Mouse (Mus musculus) stomach, embryonic 16.5 days (tissue): ENCODE results near the gene Hist1h2ae. TPM values are rescaled to one million over a fixed set of nuclear protein-coding genes. Genes with fewer than 3 reads are reported as not detected.
A peak's percentile ranks its signal among the peaks of the same experiment; 100 is the strongest.
"Not testable (repeated sequence)": the region's sequence is repeated elsewhere in the genome, so short reads cannot be mapped to it uniquely, and the experiment has no call there.

Experiments
- ATAC-seq: fragments of 200-750 bp; cut with Nextera tagmentation; 2 replicates; pipeline ENCODE4 v1.8.0; 2017; ENCODE audit warnings: moderate number of reproducible peaks, moderate TSS enrichment; ENCODE audit not compliant: insufficient read depth, low FRiP score
- H3K27ac ChIP-seq: fragments of 300-500 bp; sonication (generic); 2 replicates; pipeline ENCODE4 v1.5.1; 2014; ENCODE audit warnings: low read length
- H3K27me3 ChIP-seq: fragments of 300-500 bp; sonication (generic); 2 replicates; pipeline ENCODE4 v1.6.1; 2014; ENCODE audit warnings: low read length, control low read depth, mixed read lengths; ENCODE audit not compliant: control insufficient read depth, insufficient read depth
- H3K36me3 ChIP-seq: fragments of 300-500 bp; sonication (generic); 2 replicates; pipeline ENCODE4 v1.6.1; 2014; ENCODE audit warnings: low read length; ENCODE audit not compliant: control insufficient read depth, insufficient read depth
- H3K4me1 ChIP-seq: fragments of 300-500 bp; sonication (generic); 2 replicates; pipeline ENCODE4 v1.6.1; 2014; ENCODE audit warnings: low read length, control low read depth, mixed read lengths; ENCODE audit not compliant: control insufficient read depth, insufficient read depth
- H3K4me2 ChIP-seq: fragments of 300-500 bp; sonication (generic); 2 replicates; pipeline ENCODE4 v1.6.1; 2014; ENCODE audit warnings: low read depth, low read length, mixed read lengths
- H3K4me3 ChIP-seq: fragments of 300-500 bp; sonication (generic); replicated peaks from 2 replicates; pipeline ENCODE4 v1.5.1; 2014; ENCODE audit warnings: mild to moderate bottlenecking, low read length
- H3K9ac ChIP-seq: fragments of 300-500 bp; sonication (generic); 2 replicates; pipeline ENCODE4 v1.6.1; 2014; ENCODE audit warnings: low read length
- H3K9me3 ChIP-seq: fragments of 300-500 bp; sonication (generic); replicated peaks from 2 replicates; pipeline ENCODE4 v1.6.1; 2016; ENCODE audit warnings: low read length, control low read depth; ENCODE audit not compliant: control insufficient read depth
- WGBS: fragments of 180-500 bp; shearing (Covaris S2); extraction: QIAGEN DNeasy Blood & Tissue Kit; methylation state at CpG from one replicate; pipeline ENCODE4 v1.1.7; 2014; 5-methylcytosine and 5-hydroxymethylcytosine counted together
- polyA plus RNA-seq: library from polyadenylated mRNA; unstranded; fragments of >200 nt; fragmentation: Nextera tagmentation; extraction: Ambion mirVana; gene quantifications from 2 replicates; pipeline ENCODE4 v1.2.1, GENCODE M21; 2015

The Hist1h2ae gene
- polyA plus RNA-seq, 1 experiment from 2014 or later: 56.1 TPM

GRCm38 (mm10) chr13:23586099-23586939 is 15.3 kb upstream of the Hist1h2ae start:
- Histone ChIP-seq H3K36me3 (no peaks in the 10 kb centered on the region), H3K4me2 (peak overlapping the region; percentile 73), H3K4me3 (peak overlapping the region; percentile 44), H3K9ac (peak overlapping the region; percentile 70), H3K27ac (peak overlapping the region; percentile 96), H3K4me1 (peaks cover 28% of the 10 kb centered on the region), H3K9me3 (no peaks in the 10 kb centered on the region), H3K27me3 (no peaks in the 10 kb centered on the region)
- ATAC-seq: no peak
- WGBS: 1% methylated on average over 22 of the region's 22 CpGs

GRCm38 (mm10) chr13:23585442-23586098 is 14.6 kb upstream of the Hist1h2ae start:
- not testable (repeated sequence) for H3K27me3 ChIP-seq, H3K36me3 ChIP-seq, H3K9me3 ChIP-seq
- H3K4me3 ChIP-seq: peak overlapping the region; percentile 49
- peak overlapping the region; percentile 97 for H3K27ac ChIP-seq
- peak overlapping the region; percentile 71 for H3K9ac ChIP-seq
- H3K4me1 ChIP-seq: peaks cover 32% of the 10 kb centered on the region
- ATAC-seq: peak; percentile 87
- WGBS: under 1% methylated on average over 28 of the region's 36 CpGs
- H3K4me2 ChIP-seq: peak overlapping the region; percentile 85

DNA sequence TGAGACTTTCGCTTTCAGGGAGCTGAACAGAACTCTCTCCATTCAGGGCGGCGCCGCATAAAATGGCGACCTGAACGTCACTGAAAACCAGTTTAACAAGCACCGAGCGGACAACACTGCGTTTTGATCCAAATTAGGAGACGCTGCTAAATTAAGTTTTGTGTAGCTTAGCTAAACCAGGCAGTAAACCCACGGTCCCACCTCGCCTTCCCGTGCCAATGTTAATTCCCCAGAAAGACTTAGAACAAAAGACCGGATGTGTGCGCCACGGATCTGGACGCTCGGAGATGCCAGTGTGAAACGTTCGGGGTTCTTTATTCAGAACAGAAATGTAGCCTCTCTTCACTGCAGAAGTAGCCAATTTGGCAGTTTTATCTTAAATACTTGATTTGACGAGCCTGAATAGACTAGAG is 14.0 kb upstream of the Hist1h2ae start:
- no peaks in the 10 kb centered on the region for H3K9me3 ChIP-seq
- no peaks in the 10 kb centered on the region for H3K36me3 ChIP-seq
- H3K27me3 ChIP-seq: no peaks in the 10 kb centered on the region
- H3K4me2 ChIP-seq: peak overlapping the region; percentile 85
- H3K27ac ChIP-seq: peak overlapping the region; percentile 97
- ATAC-seq: no peak
- peak overlapping the region; percentile 49 for H3K4me3 ChIP-seq
- H3K4me1 ChIP-seq: peaks cover 32% of the 10 kb centered on the region
- H3K9ac ChIP-seq: peak overlapping the region; percentile 71
- WGBS: under 1% methylated on average over 21 of the region's 21 CpGs

DNA sequence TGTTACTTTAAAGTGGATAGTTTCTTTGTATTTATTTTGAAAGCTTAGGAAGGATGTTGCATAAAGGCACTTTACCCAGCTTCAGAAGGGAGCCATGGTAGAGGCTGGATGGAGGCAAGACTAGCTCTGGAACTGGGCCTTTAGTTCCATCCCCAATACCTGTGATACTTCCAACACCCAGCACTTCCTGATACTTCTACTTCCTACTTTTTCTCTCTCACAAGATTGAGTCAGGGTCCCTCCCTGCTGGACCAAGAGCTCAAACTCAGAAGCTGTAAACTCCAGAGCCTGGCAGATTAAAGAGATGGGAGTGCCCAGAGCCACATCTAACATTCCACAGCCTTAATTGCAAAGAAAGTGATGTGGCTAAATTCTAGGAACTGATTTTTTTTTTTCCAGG is 13.3 kb upstream of the Hist1h2ae start:
- ATAC-seq: no peak
- no peaks in the 10 kb centered on the region for H3K27me3 ChIP-seq

DNA sequence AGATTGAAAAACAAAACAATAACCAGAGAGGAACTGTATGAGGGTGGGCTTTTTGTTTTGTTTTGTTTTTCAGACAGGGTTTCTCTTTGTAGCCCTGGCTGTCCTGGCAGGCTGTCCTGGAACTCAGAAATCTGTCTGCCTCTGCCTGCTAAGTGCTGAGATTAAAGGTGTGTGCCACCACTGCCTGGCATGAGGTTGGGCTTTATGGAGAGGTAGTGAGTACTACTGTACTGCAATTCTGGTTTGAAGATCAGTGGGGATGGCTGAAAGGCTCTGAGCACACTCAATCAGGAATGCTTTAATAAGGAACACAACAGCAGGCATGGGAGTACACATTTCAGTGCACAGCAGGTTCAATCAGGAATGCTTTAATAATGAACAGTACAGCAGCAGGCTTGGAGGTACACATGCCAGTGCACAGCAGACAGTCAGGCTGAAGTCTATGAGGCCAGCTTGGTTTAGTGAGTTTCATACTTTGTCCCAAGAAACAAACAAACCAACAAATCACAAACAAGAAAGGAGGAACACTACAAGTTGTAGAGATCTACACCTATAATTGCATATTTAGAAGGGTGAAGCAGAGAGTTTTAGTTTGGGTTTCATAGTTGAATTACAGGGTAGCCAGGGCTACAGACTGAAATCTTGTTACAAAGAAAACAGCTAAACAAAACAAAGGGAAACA is 12.5 kb upstream of the Hist1h2ae start:
- peak overlapping the region; percentile 68 for H3K27ac ChIP-seq
- H3K4me3 ChIP-seq: no peak overlapping the region
- no peaks in the 10 kb centered on the region for H3K36me3 ChIP-seq
- ATAC-seq: no peak
- H3K4me1 ChIP-seq: peaks cover 32% of the 10 kb centered on the region
- no peaks in the 10 kb centered on the region for H3K9me3 ChIP-seq
- no peaks in the 10 kb centered on the region for H3K27me3 ChIP-seq
- H3K4me2 ChIP-seq: no peak overlapping the region
- H3K9ac ChIP-seq: no peak overlapping the region

More for the DNA sequence above, 13.3 kb upstream of the Hist1h2ae start:
- no peaks in the 10 kb centered on the region for H3K36me3 ChIP-seq
- peak overlapping the region; percentile 49 for H3K4me3 ChIP-seq
- H3K9ac ChIP-seq: peak overlapping the region; percentile 59
- H3K9me3 ChIP-seq: no peaks in the 10 kb centered on the region
- peak overlapping the region; percentile 85 for H3K4me2 ChIP-seq
- peaks cover 32% of the 10 kb centered on the region for H3K4me1 ChIP-seq
- H3K27ac ChIP-seq: peak overlapping the region; percentile 97

DNA sequence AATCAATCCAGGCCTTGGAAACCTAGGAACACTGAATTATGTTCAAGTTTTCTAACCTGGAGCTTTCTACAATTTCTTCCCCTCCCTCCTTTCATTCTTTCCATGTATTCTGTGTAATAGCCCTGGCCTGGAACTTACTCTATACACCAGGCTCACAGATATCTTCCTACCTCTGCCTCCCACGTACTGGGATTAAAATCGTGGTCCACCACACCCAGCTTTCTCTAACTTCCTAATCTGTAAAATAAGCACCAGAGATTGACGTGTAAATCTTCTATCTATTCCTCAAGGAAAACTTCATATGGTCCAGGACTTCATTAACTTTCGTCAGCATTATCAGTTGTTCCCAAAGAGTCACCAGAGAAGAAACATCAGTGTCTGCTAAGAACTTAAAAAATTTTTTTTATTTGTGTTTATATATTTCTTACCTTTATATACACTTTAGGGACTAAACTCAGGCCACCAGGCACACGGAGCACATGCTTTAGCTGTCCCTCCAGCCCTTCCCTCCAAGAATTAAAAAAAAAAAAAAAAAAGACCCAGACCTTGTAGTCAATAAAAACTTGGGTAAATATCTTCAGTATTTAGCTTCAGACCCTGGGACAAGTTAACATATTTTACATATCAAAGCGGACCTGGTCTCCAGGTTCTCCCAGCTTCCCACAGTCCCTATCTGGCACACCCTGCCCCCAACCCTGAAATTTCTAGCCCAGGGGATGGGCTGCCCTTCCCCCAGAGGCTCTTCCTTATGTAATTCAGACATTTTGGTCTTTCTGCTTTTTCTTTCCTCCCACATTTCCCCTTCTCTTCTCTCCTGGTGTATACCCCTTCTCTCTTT is 11.4 kb upstream of the Hist1h2ae start:
- no peaks in the 10 kb centered on the region for H3K9me3 ChIP-seq
- peak overlapping the region; percentile 70 for H3K9ac ChIP-seq
- no peak for ATAC-seq
- H3K27me3 ChIP-seq: no peaks in the 10 kb centered on the region
- no peaks in the 10 kb centered on the region for H3K36me3 ChIP-seq
- peak overlapping the region; percentile 58 for H3K4me3 ChIP-seq
- peak overlapping the region; percentile 86 for H3K27ac ChIP-seq
- H3K4me1 ChIP-seq: peaks cover 32% of the 10 kb centered on the region
- WGBS: 12% methylated on average over 6 of the region's 6 CpGs
- H3K4me2 ChIP-seq: peak overlapping the region; percentile 83

- peak within 1 kb of the TSS; percentile 83 for H3K4me2 ChIP-seq
- under 1% methylated on average over 43 of the region's 43 CpGs for WGBS
- peaks cover 36% of the 10 kb centered on the region for H3K4me1 ChIP-seq
- ATAC-seq: peak; percentile 90
- H3K4me3 ChIP-seq: peak within 1 kb of the TSS; percentile 58
- peak within 1 kb of the TSS; percentile 70 for H3K9ac ChIP-seq
- H3K27me3 ChIP-seq: no peaks in the 10 kb centered on the region
- H3K27ac ChIP-seq: peak within 1 kb of the TSS; percentile 86
- H3K36me3 ChIP-seq: no peaks in the 10 kb centered on the region
- H3K9me3 ChIP-seq: no peaks in the 10 kb centered on the region
Observed at GRCm38 (mm10) chr13:23581408-23582218, 10.6 kb upstream of the Hist1h2ae start, which contains the start of gene Hist1h4d. TSS of gene Hist1h4d (plus strand) at chr13:23581598.

DNA sequence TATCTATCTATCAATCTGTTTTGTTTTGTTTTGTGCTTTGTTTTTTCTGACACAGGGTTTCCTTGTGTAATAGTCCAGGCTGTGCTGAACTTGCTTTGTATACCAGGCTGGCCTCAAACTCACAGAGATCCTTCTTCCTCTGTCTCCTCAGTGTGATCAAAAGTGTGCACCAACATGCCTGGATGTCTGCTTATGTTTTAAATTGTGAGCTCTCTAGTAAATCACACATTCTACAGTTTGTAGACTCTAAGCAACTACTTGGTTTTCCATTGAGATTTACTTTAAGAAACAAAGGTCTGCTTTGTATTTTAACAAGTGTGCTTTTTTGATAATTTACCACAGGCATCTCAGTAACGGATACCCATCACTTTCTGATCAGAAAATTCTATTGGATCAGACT is 6.8 kb upstream of the Hist1h2ae start:
- 96% methylated on average over 1 of the region's 1 CpGs for WGBS
- Histone ChIP-seq H3K4me1 (peaks cover 33% of the 10 kb centered on the region), H3K4me2 (no peak overlapping the region), H3K9ac (no peak overlapping the region), H3K36me3 (no peaks in the 10 kb centered on the region), H3K9me3 (no peaks in the 10 kb centered on the region), H3K4me3 (no peak overlapping the region), H3K27ac (no peak overlapping the region), H3K27me3 (no peaks in the 10 kb centered on the region)
- ATAC-seq: no peak
